Mouse (Mus musculus): ENCODE data around the gene Adap1.

DNA sequence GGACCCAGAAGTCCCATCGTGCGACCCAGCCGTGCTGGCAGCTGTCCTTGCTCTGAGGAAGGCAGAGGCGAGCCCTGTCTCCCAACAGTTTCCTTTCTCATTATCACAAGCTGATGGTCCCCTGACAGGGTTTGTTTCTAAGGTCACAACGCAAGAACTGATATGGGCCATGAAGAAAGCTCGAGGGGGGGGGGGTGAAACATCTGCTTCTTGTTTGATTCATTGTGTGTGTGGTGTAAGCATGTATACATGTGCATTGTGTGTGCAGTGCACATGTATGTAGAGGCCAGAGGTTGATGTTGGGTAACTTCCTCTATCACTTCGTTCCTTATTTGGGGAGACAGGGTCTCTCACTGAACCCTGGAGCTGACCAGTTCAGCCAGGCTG, 2.2 kb upstream of the Adap1 start:
- no peak for TF ChIP-seq CTCF (IDR thresholded peaks at IDR 0.05; ENCODE audit: low read depth)
- no peak for TF ChIP-seq EP300 (IDR thresholded peaks at IDR 0.05; ENCODE audit: low read depth)
